Mouse (Mus musculus): Measurements from ENCODE around the gene Dgkb. TPM values are rescaled to one million over a fixed set of nuclear protein-coding genes. Genes with fewer than 3 reads are reported as not detected.

The Dgkb gene
- total RNA-seq, 2 experiments from 2014 or later: 147 to 151 TPM

DNA sequence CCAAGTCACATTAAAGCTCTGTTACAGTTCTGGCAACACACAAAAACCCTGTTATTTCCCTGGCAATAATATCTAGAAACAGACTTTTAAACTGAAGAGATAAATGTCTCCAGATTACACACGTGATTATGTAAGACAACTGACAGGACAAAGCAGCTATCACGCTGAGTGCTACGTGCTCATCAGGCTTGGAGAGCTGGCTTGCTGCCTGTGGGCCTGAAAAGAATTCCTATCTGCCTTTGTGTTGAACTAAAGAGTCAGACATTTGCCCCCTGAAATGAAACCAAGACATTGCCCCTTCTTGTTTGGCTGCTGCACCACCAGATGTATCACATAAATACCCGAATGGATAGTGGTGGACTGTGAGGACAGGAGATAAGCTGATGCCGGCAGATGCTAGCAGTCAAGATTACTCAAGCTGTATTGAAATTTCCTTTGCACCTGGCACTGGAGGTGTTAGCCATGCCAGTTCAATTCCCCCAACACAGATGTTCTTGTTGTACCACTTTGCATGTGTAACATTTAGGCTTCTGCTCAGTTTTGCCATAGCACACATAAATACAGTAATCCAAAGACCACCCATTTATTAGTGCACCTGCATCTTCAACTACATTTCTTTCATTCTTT lies 761.8 kb downstream of the Dgkb start:
- DNase-seq (ENCODE audit: extremely low spot score in 1 of 2, low spot score in 1 of 2): no peak

DNA sequence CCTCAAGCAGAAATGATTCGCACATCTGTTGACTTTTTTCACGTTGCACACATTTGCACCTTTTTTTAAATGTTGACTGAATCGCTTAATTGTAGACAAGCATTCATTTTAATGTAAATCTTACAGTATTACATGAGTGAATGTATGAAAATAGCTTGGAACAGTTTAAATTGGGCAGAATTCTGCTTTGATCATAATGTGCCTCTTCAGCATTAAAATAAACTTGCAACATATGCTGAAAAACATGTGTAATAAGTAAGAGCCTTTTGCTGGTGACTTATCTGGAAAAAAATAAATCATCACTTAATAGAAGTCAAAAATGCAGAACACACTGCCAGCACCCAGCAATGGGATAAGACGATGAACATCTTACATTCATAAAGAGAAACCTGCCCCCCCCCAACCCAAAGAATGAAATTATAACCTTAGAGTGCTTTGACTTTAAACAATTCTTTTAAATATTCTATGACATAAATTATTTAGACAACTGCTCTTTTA lies 768.9 kb downstream of the Dgkb start:
- no peak for DNase-seq (ENCODE audit: extremely low spot score in 1 of 2, low spot score in 1 of 2)

GRCm38 (mm10) chr12:38589951-38590350 lies 772.4 kb downstream of the Dgkb start:
- no peak for DNase-seq (ENCODE audit: extremely low spot score in 1 of 2, low spot score in 1 of 2)

GRCm38 (mm10) chr12:38593653-38594052 lies 776.1 kb downstream of the Dgkb start:
- no peak for DNase-seq (ENCODE audit: extremely low spot score in 1 of 2, low spot score in 1 of 2)

DNA sequence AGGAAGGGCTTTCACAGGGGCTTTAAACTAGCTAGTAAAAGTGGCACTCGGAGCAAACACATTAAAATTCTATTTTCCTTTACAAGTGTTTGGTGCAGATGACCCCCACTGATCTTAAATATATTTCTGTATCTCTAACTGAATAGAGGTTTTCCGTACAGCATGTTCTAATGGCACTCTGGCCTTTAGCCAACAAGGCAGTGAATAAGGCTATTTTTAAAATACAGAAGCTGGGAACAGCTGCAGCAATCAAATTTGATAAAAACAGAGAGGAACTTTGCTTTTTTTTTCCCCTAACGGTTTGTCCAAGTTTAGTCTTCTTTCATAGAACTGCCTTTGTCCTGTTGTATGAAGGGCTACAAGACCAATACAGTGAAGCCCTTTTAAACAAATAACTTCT lies 776.5 kb downstream of the Dgkb start:
- no peak for DNase-seq (ENCODE audit: extremely low spot score in 1 of 2, low spot score in 1 of 2)

- no peak for DNase-seq (ENCODE audit: extremely low spot score in 1 of 2, low spot score in 1 of 2)
Measured at GRCm38 (mm10) chr12:38596416-38597062, 779.0 kb downstream of the Dgkb start.

DNA sequence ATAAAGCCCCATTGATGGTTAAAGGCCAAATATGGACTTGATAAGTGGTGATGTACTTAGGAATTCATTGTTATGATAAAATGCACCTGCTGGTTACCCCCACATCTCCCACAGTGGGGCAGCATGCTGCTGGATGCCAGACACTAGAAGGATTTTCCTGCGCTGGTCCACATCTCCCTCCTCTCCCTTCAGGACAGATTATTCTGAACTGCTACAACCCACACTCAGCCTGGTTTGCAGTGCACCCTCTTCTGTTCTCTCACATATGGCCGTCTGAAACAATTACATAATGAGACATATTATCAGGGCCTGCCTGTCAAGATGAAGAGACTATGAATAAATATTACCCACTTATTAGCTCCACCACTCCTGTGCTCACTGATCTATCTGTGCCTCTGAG lies 780.6 kb downstream of the Dgkb start:
- peak in 1 of 2 experiments; percentile 17 for DNase-seq (ENCODE audit: extremely low spot score in 1 of 2, low spot score in 1 of 2)

- peak in 1 of 2 experiments; percentile 21 for DNase-seq (ENCODE audit: extremely low spot score in 1 of 2, low spot score in 1 of 2)
Measured at GRCm38 (mm10) chr12:38600165-38600845, 782.8 kb downstream of the Dgkb start.

GRCm38 (mm10) chr12:38608104-38608503 lies 790.6 kb downstream of the Dgkb start:
- DNase-seq (ENCODE audit: extremely low spot score in 1 of 2, low spot score in 1 of 2): no peak

DNA sequence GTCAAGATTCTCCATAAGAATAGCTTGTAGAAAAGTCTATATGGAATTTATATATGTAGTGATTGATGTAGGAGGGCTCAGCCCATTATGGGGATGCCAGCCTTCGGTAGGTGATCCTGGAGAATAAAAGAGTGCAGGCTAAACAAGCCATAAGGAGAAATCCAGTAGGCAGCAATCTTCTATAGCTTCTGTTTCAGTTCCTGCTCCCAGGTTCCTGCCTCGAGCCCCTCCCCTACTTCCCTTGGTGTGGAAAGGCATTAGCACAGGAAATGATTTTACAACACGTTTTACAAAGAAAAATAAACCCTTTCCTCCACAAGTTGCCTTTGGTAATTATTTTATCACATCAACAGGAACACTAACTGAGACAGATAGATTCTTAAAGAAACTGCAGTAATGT lies 850.7 kb downstream of the Dgkb start:
- DNase-seq (ENCODE audit: extremely low spot score in 1 of 2, low spot score in 1 of 2): no peak

Data from layer of hippocampus, postnatal 25 days (tissue).